Mouse (Mus musculus) T-helper 2 cell (primary cell): Measurements from ENCODE around the gene Tesk1.

Experiments
- in situ Hi-C: fragments of 300-600 bp; cut with MboI, MseI; formaldehyde crosslinking; loops from one replicate; pipeline ENCODE4 v1.15.1; 2025; ENCODE audit warnings: high pct_unique_total_duplicates

Gene Tesk1

GRCm38 (mm10) chr4:43492101-43492820 is 50.5 kb downstream of the Tesk1 start:
- in situ Hi-C loops: no loop called here

- in situ Hi-C loops: no loop called here
Measured at GRCm38 (mm10) chr4:43492821-43493185, 51.1 kb downstream of the Tesk1 start, which contains the start of gene Ccdc107. Gene Ccdc107 (plus strand): TSS chr4:43492900.

DNA sequence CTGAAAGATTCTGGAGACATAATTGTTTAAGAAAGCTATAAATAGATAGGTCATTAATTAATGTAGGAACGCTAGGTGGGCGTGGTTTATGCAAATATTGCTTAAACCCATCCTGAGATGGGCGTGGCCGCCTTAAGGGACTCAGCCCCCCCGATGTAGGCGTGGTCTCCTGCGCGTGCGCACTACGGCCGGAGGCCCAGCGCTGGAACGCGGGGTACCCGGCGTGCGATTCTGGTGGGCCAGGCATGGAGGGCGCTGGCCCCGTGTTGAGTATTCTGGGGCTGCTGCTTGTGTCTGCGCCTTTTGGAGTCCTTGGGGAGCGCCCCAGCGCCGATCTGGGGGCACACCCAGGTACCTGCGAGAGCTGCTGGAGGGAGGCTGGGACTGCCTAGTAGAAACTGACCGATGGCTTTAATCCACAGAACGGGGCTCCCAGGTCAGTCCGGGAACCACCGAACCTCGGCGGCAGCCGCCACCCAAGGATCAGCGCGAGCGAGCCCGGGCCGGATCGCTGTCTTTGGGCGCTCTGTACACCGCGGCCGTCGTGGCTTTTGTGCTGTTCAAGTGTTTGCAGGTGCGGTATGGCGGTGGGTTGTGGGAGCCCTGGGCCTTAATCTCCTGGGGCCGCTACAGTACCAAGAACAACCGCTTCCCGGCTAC is 51.6 kb downstream of the Tesk1 start:
- in situ Hi-C loops: no loop called here

- in situ Hi-C loops: no loop called here
Measured at GRCm38 (mm10) chr4:43493846-43494240, 52.1 kb downstream of the Tesk1 start.

- in situ Hi-C loops: no loop called here
Measured at GRCm38 (mm10) chr4:43496587-43496986, 54.8 kb downstream of the Tesk1 start.

- in situ Hi-C loops: no loop called here
Measured at GRCm38 (mm10) chr4:43497405-43497804, 55.7 kb downstream of the Tesk1 start.
